Mouse (Mus musculus) hindbrain, postnatal 0 days (tissue): Measurements from ENCODE around the gene Bod1l. TPM values are rescaled to one million over a fixed set of nuclear protein-coding genes. Genes with fewer than 3 reads are reported as not detected.

Experiments
- ATAC-seq: fragments of 200-750 bp; cut with Nextera tagmentation; 2 replicates; pipeline ENCODE4 v1.8.0; 2017; ENCODE audit warnings: mild to moderate bottlenecking, moderate TSS enrichment, moderate library complexity
- DNase-seq: peaks from one replicate; pipeline ENCODE4 v3.0.0-alpha.2; 2015; ENCODE audit warnings: low spot score
- H3K27ac ChIP-seq: fragments of 300-500 bp; sonication (generic); 2 replicates; pipeline ENCODE4 v1.5.1; 2014; ENCODE audit warnings: mild to moderate bottlenecking
- H3K27me3 ChIP-seq: fragments of 300-500 bp; sonication (generic); 2 replicates; pipeline ENCODE4 v1.6.1; 2014; ENCODE audit warnings: low read length, mixed read lengths; ENCODE audit not compliant: insufficient read depth
- H3K36me3 ChIP-seq: fragments of 300-500 bp; sonication (generic); 2 replicates; pipeline ENCODE4 v1.6.1; 2014; ENCODE audit warnings: low read length, mixed read lengths; ENCODE audit not compliant: insufficient read depth
- H3K4me1 ChIP-seq: fragments of 300-500 bp; sonication (generic); 2 replicates; pipeline ENCODE4 v1.6.1; 2014; ENCODE audit warnings: antibody characterized with exemption, low read length, mixed read lengths; ENCODE audit not compliant: insufficient read depth
- H3K4me2 ChIP-seq: fragments of 300-500 bp; sonication (generic); 2 replicates; pipeline ENCODE4 v1.6.1; 2014; ENCODE audit warnings: low read depth, mild to moderate bottlenecking, low read length, moderate library complexity, mixed read lengths
- H3K4me3 ChIP-seq: fragments of 300-500 bp; sonication (generic); 2 replicates; pipeline ENCODE4 v1.5.1; 2014; ENCODE audit warnings: low read length
- H3K9ac ChIP-seq: fragments of 300-500 bp; sonication (generic); replicated peaks from 2 replicates; pipeline ENCODE4 v1.6.1; 2014; ENCODE audit warnings: mild to moderate bottlenecking, low read length, moderate library complexity, mixed read lengths
- H3K9me3 ChIP-seq: fragments of 300-500 bp; sonication (generic); 2 replicates; pipeline ENCODE4 v1.6.1; 2016; ENCODE audit warnings: low read length, mixed read lengths
- CTCF ChIP-seq: IDR thresholded peaks from 2 replicates; pipeline ENCODE4 v1.5.1; 2016; ENCODE audit warnings: antibody characterized with exemption, control low read depth, low read depth
- WGBS: fragments of 180-500 bp; shearing (Covaris S2); extraction: QIAGEN DNeasy Blood & Tissue Kit; methylation state at CpG from one replicate; pipeline ENCODE4 v1.1.7; 2014; 5-methylcytosine and 5-hydroxymethylcytosine counted together
- polyA plus RNA-seq: library from polyadenylated mRNA; unstranded; fragments of >200 nt; fragmentation: Nextera tagmentation; extraction: Ambion mirVana; gene quantifications from 2 replicates; pipeline ENCODE4 v1.2.1, GENCODE M21; 2015
- total RNA-seq: library from RNA; depleted of rRNA; stranded (reverse); fragments of >200 nt; gene quantifications from 2 replicates; pipeline ENCODE4 v1.2.3, GENCODE M21; 2014

Bod1l gene
- total and polyA plus RNA-seq, 2 experiments from 2014 or later = 14.0 to 29.5 TPM

GRCm38 (mm10) chr5:41841735-41842134, 2.4 kb downstream of the Bod1l start:
- no peak overlapping the region for H3K4me2 ChIP-seq
- H3K36me3 ChIP-seq = no peaks in the 10 kb centered on the region
- H3K9me3 ChIP-seq = no peaks in the 10 kb centered on the region
- DNase-seq = no peak
- 89% methylated on average over 5 of the region's 5 CpGs for WGBS
- no peak overlapping the region for H3K4me3 ChIP-seq
- H3K27ac ChIP-seq = no peak overlapping the region
- no peak overlapping the region for H3K9ac ChIP-seq
- no peak for ATAC-seq
- peaks cover 11% of the 10 kb centered on the region for H3K4me1 ChIP-seq
- no peak for TF ChIP-seq CTCF
- H3K27me3 ChIP-seq = no peaks in the 10 kb centered on the region

- DNase-seq = no peak
- no peak for ATAC-seq
- Histone ChIP-seq H3K36me3 (peaks cover 56% of the 10 kb centered on the region), H3K4me1 (no peaks in the 10 kb centered on the region), H3K27ac (no peak overlapping the region), H3K9ac (no peak overlapping the region), H3K4me2 (no peak overlapping the region), H3K9me3 (no peaks in the 10 kb centered on the region), H3K27me3 (no peaks in the 10 kb centered on the region), H3K4me3 (no peak overlapping the region)
- 97% methylated on average over 2 of the region's 2 CpGs for WGBS
- no peak for TF ChIP-seq CTCF
Measured at GRCm38 (mm10) chr5:41830100-41830499, 14.0 kb downstream of the Bod1l start.

- no peak overlapping the region for H3K27ac ChIP-seq
- no peak for ATAC-seq
Measured at GRCm38 (mm10) chr5:41821158-41821557, 23.0 kb downstream of the Bod1l start.

GRCm38 (mm10) chr5:41820530-41820929, 23.6 kb downstream of the Bod1l start:
- Histone ChIP-seq H3K4me3 (no peak overlapping the region), H3K4me1 (no peaks in the 10 kb centered on the region), H3K9me3 (no peaks in the 10 kb centered on the region), H3K27ac (no peak overlapping the region), H3K27me3 (no peaks in the 10 kb centered on the region), H3K4me2 (no peak overlapping the region), H3K36me3 (peaks cover 77% of the 10 kb centered on the region), H3K9ac (no peak overlapping the region)
- 91% methylated on average over 3 of the region's 3 CpGs for WGBS
- ATAC-seq (no peak), DNase-seq (no peak)
- no peak for TF ChIP-seq CTCF

More at GRCm38 (mm10) chr5:41821158-41821557, 23.0 kb downstream of the Bod1l start:
- Histone ChIP-seq H3K9ac (no peak overlapping the region), H3K4me3 (no peak overlapping the region), H3K27me3 (no peaks in the 10 kb centered on the region), H3K4me1 (no peaks in the 10 kb centered on the region), H3K9me3 (no peaks in the 10 kb centered on the region), H3K36me3 (peaks cover 80% of the 10 kb centered on the region), H3K4me2 (no peak overlapping the region)
- 94% methylated on average over 9 of the region's 9 CpGs for WGBS
- TF ChIP-seq CTCF = no peak
- no peak for DNase-seq

- DNase-seq (no peak), ATAC-seq (no peak)
- Histone ChIP-seq H3K4me1 (no peaks in the 10 kb centered on the region), H3K4me3 (no peak overlapping the region), H3K9ac (no peak overlapping the region), H3K36me3 (peaks cover 57% of the 10 kb centered on the region), H3K27ac (no peak overlapping the region), H3K9me3 (no peaks in the 10 kb centered on the region), H3K4me2 (no peak overlapping the region), H3K27me3 (no peaks in the 10 kb centered on the region)
- 93% methylated on average over 6 of the region's 6 CpGs for WGBS
- TF ChIP-seq CTCF = no peak
Measured at GRCm38 (mm10) chr5:41812516-41812915, 31.6 kb downstream of the Bod1l start.

- no peak for TF ChIP-seq CTCF
- Histone ChIP-seq H3K36me3 (peaks cover 57% of the 10 kb centered on the region; the same call in 1 of the 2 replicates), H3K9me3 (no peaks in the 10 kb centered on the region), H3K9ac (no peak overlapping the region), H3K4me3 (no peak overlapping the region), H3K27me3 (no peaks in the 10 kb centered on the region), H3K4me1 (no peaks in the 10 kb centered on the region), H3K27ac (no peak overlapping the region), H3K4me2 (no peak overlapping the region)
- WGBS = 84% methylated on average over 3 of the region's 3 CpGs
- ATAC-seq (no peak), DNase-seq (no peak)
Measured at GRCm38 (mm10) chr5:41811279-41811678, 32.8 kb downstream of the Bod1l start.

GRCm38 (mm10) chr5:41807383-41807782, 36.7 kb downstream of the Bod1l start:
- Histone ChIP-seq H3K4me3 (no peak overlapping the region), H3K36me3 (peaks cover 54% of the 10 kb centered on the region), H3K4me1 (no peaks in the 10 kb centered on the region), H3K27me3 (no peaks in the 10 kb centered on the region), H3K9ac (no peak overlapping the region), H3K27ac (no peak overlapping the region), H3K4me2 (no peak overlapping the region), H3K9me3 (no peaks in the 10 kb centered on the region)
- no peak for DNase-seq
- 93% methylated on average over 2 of the region's 2 CpGs for WGBS
- no peak for TF ChIP-seq CTCF
- ATAC-seq = no peak
